Mouse (Mus musculus) small intestine, adult 2 months (tissue): Measurements from ENCODE around the gene Odf4.

ENCODE experiments used
- CTCF ChIP-seq: fragments of 200-500 bp; IDR thresholded peaks from 2 replicates; pipeline ENCODE4 v1.5.1; 2012; ENCODE audit warnings: low read depth, mild to moderate bottlenecking, control low read depth, inconsistent platforms, low read length, moderate library complexity, mixed read lengths; ENCODE audit not compliant: insufficient replicate concordance, insufficient read length; ENCODE audit errors: extremely low read depth
- POLR2A ChIP-seq: fragments of 200-500 bp; IDR thresholded peaks from 2 replicates; pipeline ENCODE4 v1.6.1; 2012; ENCODE audit warnings: low read depth, mild to moderate bottlenecking, control low read depth, inconsistent platforms, low read length, moderate library complexity

DNA sequence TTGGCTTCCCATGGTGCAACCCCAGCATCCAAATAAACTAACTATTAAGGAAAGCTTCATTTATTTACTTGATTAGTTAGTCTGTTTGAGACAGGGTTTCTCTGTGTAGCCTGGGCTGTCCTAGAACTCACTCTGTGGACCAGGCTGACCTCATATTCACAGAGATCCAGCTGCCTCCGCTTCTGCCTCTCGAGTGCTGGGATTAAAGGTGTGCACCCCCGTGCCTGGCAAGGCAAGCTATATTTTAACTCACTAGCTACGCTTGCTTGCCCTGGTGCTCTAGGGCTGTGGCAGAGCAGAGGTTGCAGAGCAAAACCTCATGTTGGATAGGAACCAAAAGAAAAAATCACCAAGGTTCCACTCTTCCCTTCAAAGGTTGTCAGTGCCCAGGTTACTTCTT lies 13.6 kb upstream of the Odf4 start:
- TF ChIP-seq POLR2A (no peak), CTCF (no peak)
